In the genomic region with DNA sequence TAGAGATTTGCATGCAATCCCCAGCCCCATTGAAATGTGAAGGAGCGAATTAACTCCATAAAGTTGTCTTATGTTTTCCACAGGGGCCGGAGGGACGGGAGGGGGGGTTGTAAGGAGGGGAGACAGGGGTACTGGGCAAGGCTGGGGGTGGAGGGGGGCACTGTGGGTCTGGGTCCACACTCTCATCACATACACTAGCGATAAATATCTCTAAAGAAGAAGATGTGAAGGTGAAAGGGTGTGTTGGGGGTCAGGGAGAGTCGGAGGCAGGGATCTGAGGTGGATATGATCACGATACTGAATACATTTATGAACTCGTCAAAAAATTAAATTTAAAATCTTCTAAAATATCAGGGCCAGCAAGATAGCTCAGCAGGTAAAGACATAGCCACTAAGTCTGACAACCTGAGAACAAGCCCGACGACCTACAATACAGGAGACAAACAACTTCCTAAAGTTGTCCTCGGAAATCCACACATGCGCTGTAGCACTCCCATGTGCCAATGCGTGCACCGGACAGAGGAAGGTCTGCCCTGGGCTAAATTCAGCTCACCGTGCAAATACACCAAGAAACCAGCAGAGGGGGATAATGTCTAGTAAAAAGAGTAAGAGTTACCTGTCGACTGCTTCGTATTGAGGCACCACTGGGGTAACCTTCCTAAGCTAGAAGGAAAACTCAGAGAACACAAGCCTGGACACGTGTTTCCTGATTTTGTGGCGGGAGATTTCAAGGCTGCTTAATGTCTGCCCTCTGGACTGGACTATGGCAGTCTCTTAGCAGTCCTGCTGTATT, we compare ENCODE assay signal across 7 mouse cellular contexts.
DNase-seq lines count a peak whose midpoint lies in the region; ATAC-seq and TF ChIP-seq lines count a peak whose summit lies in the region.

No protein-coding gene starts in this region.

- no peaks in the 10 kb centered on the region for H3K36me3 ChIP-seq in intestine, postnatal 0 days (ENCODE audit: control insufficient read depth, insufficient read depth)
- H3K36me3 ChIP-seq in midbrain, embryonic 12.5 days, result no peaks in the 10 kb centered on the region
- no peaks in the 10 kb centered on the region for H3K36me3 ChIP-seq in small intestine, adult 2 months (ENCODE audit: control insufficient read depth, insufficient read depth, low read length)

- H3K9me3 ChIP-seq in intestine, postnatal 0 days (ENCODE audit: control insufficient read depth), result no peaks in the 10 kb centered on the region
- H3K9me3 ChIP-seq in midbrain, embryonic 12.5 days, result no peaks in the 10 kb centered on the region

- WGBS in intestine, postnatal 0 days, result 4% methylated on average over 18 of the region's 18 CpGs
- WGBS in midbrain, embryonic 12.5 days, result 6% methylated on average over 18 of the region's 18 CpGs
- WGBS in small intestine, adult 2 months, result 3% methylated on average over 18 of the region's 18 CpGs

- DNase-seq in adrenal gland, adult 8-10 months, result peak; percentile 72
- peak; percentile 77 for DNase-seq in embryo, embryonic 11.5 days (ENCODE audit: low read depth, low spot score)
- DNase-seq in gonadal fat pad, adult 2 months (ENCODE audit: low read depth), result peak; percentile 68
- DNase-seq in left cerebral cortex, postnatal 4 days, result peak; percentile 74

- no peak overlapping the region for H3K9ac ChIP-seq in intestine, postnatal 0 days (ENCODE audit: low read depth, low read length)
- peak overlapping the region; percentile 20; the same call in 1 of the 2 replicates for H3K9ac ChIP-seq in midbrain, embryonic 12.5 days (replicated peaks)

- TF ChIP-seq CTCF in intestine, postnatal 0 days (IDR thresholded peaks at IDR 0.05; ENCODE audit: low read depth), result peak; percentile 85
- TF ChIP-seq CTCF in small intestine, adult 2 months (IDR thresholded peaks at IDR 0.05; ENCODE audit: extremely low read depth, insufficient read length, insufficient replicate concordance, low read depth, low read length), result peak; percentile 63; the same call in 1 of the 2 replicates

- peak; percentile 98 for ATAC-seq in intestine, postnatal 0 days
- ATAC-seq in midbrain, embryonic 12.5 days (ENCODE audit: low FRiP score, low read depth), result peak; percentile 95

- peak overlapping the region; percentile 31 for H3K4me3 ChIP-seq in intestine, postnatal 0 days (ENCODE audit: low read depth, low read length)
- peak overlapping the region; percentile 39 for H3K4me3 ChIP-seq in midbrain, embryonic 12.5 days
- peak overlapping the region; percentile 14; the same call in 1 of the 2 replicates for H3K4me3 ChIP-seq in small intestine, adult 2 months (ENCODE audit: low read depth, low read length)

- H3K4me1 ChIP-seq in intestine, postnatal 0 days (replicated peaks; ENCODE audit: control insufficient read depth, insufficient read depth, low read length), result no peaks in the 10 kb centered on the region
- H3K4me1 ChIP-seq in midbrain, embryonic 12.5 days, result peaks cover 9% of the 10 kb centered on the region; the same call in 1 of the 2 replicates
- no peaks in the 10 kb centered on the region for H3K4me1 ChIP-seq in small intestine, adult 2 months (ENCODE audit: control insufficient read depth, insufficient read depth, insufficient read length, low read length)

- H3K4me2 ChIP-seq in intestine, postnatal 0 days (replicated peaks; ENCODE audit: low read depth), result peak overlapping the region; percentile 65
- H3K4me2 ChIP-seq in midbrain, embryonic 12.5 days (replicated peaks), result peak overlapping the region; percentile 60

- no peak overlapping the region for H3K27ac ChIP-seq in intestine, postnatal 0 days (ENCODE audit: low read depth, low read length)
- H3K27ac ChIP-seq in midbrain, embryonic 12.5 days (replicated peaks), result no peak overlapping the region
- H3K27ac ChIP-seq in small intestine, adult 2 months (ENCODE audit: insufficient read depth, low read depth, low read length), result no peak overlapping the region

- intact Hi-C loops in left cerebral cortex, postnatal 4 days (cut with DNase I), result loop anchor here (5.0 to 10.0 kb wide), 2 partner anchors 121 to 293 kb away; no protein-coding TSS in a partner anchor

- no peaks in the 10 kb centered on the region for H3K27me3 ChIP-seq in intestine, postnatal 0 days (replicated peaks; ENCODE audit: control insufficient read depth, insufficient read depth, low read length)
- no peaks in the 10 kb centered on the region for H3K27me3 ChIP-seq in midbrain, embryonic 12.5 days
- no peaks in the 10 kb centered on the region for H3K27me3 ChIP-seq in small intestine, adult 2 months (ENCODE audit: control insufficient read depth, insufficient read depth, low read length)

- TF ChIP-seq POLR2A in small intestine, adult 2 months (IDR thresholded peaks at IDR 0.05; ENCODE audit: low read depth, low read length), result no peak
